Mouse (Mus musculus) skeletal muscle tissue, adult 2 months (tissue): ENCODE data around the gene Git2.
A peak's percentile ranks its signal among the peaks of the same experiment; 100 is the strongest.

Experiments used
- DNase-seq: peaks from one replicate; pipeline ENCODE4 v3.0.0-alpha.2; 2012; ENCODE audit warnings: low read depth, low spot score

Gene Git2

DNA sequence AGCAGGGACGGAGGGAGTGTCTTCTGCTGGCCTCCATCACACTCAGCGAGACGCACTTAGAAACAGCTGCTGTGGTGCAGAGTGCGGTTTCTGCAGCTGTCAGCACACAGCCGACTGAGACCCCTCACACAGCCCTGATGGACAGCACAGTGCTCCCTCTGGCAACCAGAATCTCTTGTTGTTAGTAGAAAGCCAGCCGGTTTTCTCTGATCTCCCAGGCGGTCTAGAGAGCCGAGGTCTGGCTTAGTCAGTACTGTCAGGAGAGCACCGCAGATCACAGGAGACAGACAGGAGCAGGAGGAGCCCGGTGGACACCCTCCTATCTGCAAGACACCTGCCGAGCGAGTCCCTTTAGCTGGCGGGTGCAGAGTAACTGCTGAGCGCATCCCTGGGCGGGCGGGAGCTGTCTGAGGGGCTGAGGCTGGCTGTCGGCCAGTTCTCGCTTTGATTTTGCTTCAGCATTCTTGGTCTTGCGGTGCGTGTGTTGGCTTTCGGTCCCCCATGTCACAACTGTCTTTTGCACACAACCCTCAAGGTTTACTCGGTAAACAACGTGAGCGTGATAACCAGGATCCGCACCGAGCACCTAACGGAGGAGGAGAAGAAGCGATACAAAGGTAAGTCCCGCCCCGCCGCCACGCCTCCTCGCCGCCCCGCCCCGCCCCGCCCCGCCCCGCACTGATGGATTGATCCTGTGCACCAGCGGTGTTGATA, 21.1 kb upstream of the Git2 start:
- no peak for DNase-seq

DNA sequence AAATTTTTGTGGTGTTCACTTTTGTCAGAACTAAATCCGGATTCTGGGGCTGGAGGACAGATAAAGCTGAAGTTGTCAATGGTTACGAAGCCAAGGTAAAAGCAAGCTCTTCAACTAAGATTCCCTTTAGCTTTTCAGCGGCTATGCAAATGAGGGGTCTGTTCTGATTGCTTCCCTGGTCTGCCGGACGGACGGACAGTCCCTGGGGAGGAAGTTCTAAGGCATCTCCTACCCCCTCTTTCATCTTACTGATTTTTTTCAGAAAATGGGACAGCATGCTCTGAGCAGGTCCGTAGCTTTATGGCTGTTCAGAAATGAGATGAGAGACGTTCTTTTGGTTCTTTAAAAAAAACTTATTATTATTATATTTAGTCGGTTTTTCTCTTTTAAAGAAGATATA, 20.3 kb upstream of the Git2 start:
- no peak for DNase-seq

DNA sequence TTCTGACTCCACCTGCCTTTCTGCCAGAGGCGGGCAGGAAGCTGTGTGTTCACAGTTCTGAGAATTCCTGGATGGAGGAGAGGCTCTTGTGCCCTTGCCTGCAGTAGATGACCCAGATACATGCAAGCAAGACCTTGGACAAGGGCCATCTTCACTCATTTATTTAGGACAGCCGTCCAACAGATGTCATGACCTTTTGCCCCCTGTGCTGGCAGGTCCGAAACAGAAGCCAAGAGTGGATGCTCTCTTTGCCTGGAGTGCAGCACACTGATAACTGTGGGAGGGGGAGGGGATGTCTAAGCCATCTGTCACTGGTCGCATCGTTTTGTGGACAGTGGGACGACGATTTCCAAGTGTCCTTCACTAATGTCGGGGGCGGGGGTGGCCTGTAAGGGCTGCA, 19.9 kb upstream of the Git2 start:
- no peak for DNase-seq

DNA sequence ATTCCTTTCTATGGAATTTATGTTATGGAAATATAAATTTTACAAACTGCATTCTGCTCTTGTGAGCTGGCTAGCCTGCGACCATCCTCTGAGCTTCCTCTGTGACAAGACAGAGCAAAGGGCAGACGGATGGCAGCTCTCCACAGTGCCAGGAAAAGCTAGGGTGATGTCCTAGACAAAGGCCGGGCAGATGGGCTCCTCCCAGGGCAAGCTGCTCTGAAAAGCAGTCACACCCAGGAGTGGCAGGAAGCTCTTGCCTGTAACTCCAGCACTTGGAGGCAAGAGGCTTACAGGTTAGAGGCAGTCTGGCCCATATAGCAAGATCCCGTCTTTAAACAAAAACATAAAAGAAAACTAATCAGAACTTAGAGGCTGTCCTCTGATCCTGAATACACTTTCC, 19.3 kb upstream of the Git2 start:
- DNase-seq: no peak

DNA sequence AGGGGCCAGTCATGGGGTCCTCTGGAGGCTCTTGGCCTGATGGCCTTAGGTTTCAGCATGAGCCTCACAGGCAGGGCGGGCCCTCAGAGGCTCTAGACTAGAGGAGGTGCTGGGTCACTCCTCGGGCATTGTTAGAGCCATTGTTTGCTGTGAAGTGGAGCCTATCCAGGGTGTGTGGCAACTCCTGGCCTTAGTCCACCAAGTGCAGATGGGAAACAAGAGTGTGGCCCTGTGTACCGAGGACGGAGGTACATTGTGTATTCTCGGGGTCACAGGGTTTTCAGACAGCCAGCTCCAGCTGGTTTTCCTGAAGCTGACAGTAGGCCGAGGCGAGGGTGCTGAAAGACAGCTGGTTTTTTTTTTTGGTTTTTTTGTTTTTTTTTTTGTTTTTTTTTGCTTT, 18.0 kb upstream of the Git2 start:
- no peak for DNase-seq

DNA sequence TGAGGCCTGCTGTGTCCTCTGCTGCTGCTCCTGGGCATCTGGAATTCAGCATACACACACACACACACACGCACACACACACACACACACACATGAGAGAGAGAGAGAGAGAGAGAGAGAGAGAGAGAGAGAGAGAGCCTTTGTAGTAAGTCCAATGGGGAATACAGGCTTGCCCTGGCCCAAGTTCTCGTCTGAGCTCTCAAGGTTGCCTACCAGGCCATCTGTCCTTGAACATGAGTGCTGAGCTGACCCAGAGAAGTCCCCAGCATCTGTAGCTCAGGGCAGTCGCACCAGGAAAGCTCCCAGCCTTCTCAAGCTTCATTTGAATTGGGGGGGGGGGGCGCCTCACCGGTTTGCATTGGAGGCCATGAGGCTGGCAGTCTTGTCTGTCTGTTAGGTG, 9.9 kb upstream of the Git2 start:
- no peak for DNase-seq

DNA sequence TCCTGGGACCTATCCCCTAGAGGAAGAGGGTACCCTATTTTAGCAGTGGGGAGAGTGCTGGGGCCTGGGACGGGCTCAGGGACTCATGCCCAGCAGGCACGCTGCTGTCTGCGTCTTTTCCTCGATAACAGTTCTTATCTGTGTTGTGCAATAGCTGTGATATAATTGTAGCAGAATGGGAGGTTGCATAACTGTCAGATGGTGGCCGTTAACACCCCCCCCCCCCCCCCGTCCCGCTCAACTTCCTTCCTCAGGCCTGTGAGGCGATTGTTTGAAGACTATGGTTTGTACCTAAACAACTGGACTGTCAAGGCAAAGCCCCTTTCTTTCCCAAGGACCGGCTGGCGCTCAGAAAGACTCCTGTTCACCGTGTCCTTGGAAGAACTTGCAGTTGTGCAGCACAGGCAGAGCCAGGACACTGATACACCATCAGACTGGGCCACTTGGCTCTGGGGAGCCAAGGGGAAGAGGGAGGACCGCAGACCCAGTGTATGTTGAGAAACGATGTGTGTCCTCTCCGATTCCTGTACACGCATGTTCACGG, 9.4 kb upstream of the Git2 start:
- peak; percentile 52 for DNase-seq

DNA sequence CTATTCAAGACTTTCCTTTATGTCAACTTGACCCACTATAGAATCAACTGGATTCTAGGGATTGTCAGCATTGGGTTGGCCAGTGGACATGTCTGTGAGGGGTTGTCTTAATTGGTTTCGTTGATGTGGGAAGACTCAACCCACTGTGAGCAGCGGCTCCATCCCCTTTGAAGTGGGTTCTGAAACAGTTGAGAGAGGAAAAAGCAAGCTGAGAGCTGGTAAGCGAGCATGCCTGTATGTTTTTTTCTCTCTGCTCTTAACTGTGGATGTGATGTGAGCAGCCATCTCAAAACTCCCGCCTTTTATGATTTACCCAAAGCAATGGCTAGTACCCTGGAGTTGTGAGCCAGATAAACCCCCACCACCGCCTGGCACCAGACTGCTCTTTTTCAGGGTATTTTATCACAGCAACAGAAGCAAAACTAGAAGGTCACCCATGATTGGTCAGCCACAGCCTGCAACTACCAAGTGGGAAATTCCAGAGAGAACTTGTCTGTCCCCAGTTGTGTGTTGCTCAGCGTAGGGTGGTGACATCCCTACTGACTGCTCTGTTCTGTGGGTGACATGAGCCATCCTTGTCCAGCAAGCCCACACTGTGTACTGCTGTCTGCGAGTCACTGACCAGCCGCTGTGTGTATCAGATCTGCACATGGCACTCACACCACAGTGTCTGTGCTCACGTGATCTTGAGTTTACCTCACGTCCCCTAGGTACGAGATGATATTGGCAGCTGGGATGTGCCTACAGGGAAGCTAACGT, 8.3 kb upstream of the Git2 start:
- DNase-seq: no peak

DNA sequence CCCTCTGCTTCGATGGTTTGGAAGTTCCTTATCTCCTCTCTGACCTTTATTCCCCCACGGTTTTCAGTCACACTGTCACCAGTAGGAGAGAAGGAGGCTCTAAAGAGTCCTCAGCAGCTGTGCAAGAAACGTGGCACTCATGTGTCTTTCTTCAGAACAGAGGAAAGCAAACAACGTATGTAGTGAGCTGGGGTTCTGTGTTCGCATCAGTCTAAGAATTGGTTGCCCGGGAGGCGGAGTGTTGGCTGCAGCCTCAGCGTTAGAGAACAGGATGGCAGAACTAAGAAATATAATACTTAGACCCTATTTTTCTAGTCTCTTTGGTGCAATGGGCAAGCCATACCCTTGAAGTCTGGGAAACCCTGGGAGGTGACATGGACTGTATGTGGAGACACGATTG, 7.7 kb upstream of the Git2 start:
- no peak for DNase-seq

DNA sequence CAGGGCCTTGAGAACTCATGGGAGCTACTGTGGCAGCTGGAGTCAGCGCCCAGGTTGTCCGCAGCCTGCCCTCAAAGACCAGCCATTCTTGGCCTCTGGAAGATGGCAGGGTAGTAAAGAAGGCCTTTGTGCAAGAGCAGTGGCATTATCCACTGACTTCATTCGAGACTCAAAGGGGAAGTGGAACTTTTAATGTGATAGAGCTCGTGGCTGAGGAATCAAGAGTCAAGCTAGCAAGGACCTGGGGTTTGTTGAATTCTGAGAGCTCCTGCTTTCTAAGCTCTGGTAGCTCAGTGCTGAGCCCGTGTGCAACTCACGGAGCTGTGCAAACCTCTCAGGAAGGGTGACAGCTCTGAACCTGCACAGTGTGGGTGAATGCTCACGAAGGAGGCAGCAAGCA, 5.6 kb upstream of the Git2 start:
- no peak for DNase-seq

DNA sequence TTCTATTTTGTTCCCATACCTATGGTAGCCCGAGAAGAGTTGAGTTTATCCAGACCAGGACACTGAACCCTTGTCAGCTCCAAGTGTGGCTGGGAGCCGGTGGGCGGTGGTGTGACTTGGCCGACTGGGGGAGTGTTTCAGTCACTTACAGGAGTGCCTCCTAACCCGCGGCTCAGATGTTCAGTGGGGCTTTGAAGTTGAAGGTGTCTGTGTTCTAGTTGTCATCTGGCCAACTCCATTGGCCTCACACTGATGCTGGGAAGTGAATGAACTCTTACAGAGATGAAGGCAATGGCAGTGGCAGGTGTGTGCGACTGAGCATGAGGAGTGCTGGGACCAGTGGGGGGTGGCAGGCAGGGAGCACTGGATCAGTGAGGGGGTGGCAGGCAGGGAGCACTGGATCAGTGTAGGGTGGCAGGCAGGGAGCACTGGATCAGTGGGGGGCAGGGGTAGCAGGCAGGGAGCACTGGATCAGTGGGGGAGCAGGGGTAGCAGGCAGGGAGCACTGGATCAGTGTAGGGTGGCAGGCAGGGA, 4.7 kb upstream of the Git2 start:
- DNase-seq: no peak

DNA sequence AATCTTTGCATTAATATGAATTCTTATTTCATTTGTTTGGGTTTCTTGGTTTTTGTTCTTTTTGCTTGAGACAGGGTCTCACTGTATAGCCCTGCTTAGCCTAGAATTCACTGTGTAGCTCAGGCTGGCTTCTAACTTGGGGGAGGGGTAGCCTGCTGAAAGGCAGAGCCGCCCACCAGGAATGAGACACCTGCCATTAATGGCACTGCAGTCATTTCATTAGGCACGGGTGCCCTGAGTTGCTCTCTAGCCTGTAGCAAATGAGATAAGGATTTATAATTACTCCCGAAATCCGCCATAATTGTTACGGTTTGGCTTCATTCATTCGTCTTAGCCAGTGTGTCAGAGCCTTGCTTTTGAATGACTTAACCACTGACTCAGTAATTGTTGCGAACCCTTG, 857 bp upstream of the Git2 start:
- DNase-seq: no peak

DNA sequence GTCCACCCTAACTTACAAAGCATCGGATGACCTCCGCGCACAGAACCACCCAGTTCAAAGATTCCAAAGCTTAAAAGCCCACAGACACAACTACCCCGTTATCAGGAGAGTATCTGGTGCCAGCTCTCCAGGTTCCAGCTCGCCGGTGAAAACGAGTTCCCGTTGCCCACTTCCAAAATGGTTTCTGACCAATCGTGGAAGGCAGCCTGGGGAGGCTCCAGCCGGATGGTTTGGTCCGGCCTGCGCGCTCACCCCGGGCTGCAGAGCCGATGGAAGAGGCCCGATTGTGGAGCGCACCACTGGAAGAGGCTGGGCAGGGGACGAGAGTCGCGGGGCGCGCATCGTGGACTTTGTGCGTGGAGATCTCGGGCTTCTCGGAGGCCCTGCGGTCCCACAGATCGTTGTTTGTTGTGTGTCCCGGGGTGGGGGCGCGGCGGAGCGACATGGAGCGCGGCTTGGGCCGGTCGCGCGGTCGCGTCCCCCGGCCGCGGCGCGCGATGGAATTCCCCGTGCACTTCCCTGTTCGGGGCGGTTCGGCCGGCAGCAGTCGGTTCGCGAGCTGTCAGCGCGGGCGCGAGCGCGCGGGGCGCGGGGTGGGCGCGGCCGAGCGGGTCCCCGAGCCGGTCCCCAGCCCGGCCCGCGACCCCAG, 790 bp downstream of the Git2 start, which contains the start of gene Ankrd13a:
Gene Ankrd13a, plus strand, starts transcription at position 275 of the 649 bp plus-strand sequence.
- peak; percentile 78 for DNase-seq

DNA sequence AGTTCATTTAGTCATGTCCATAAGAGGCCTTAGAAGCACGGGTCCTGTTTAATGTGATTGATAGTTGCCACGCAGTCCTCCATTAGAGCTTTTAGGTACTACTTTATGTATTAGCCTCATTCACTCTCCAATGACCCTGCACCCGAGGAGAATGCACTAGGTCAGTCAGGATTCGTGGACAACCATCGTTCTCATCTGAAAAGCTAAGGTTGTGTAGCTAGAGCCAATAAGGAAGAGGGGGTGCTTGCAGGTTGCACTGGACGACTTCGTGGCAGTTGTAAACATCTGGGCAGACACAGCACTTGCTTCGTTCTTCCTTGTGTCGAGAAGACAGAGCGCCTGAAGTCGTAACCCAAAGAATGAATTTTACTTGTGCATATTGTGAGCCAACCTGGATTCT, 1.5 kb downstream of the Git2 start:
- no peak for DNase-seq

DNA sequence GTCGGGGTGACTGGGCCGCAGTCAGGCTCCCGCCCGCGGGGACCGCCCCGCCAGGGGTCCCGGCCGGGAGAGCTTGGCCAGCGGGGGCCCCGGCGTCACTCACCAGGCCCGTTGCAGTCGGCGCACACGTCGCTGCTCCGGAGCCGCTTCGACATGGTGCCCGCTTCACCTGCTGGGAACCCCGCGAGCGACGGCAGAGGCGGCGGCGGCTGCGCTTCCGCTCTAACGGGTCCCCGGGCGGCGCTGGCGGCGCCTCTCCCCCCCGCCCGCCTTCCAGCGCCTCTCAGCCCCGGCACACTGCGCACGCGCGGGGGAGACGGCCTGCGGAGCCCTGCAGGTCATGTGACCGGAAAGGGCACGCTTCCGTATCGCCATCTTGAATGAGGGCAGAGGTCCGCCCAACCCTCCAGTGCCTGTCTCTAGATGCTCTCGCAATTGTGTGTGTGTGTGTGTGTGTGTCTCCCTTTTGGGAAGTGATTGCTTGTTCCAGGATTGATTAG, 2.1 kb downstream of the Git2 start:
- DNase-seq: peak; percentile 97

DNA sequence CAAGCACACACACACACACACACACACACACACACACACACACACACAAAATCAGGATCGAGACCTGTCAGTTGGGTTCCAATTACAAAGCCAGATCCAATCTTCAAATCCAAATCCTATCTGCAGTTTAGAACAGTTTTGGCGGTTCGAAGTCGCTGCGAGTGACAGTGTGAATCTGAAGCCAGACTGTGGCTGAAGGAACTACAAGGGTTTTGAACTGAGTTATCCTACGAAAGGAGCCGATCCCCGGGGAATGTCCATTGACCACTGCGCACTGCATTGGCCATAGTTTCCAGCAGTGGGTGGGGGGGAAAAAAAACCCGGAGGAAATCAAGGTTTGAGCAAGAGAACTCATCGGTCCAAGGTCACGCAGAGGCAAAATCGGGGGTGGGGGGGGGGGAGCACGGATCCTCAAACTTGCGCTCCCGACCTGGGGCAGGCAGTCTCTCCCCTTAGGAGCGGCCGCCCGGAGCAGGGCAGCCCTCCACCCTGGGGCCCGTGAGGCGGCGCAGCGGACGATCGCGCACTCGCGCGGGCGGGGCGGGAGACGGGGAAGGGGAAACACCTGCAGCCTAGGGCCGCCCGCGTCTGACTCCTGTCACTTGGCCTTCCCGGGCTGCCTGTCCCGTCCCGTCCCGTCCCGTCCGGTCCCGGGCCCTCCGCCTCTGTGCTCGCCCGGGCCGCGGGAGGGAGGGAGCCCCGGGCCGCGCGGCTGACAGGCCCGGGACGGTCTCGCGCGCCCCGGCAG, 2.7 kb downstream of the Git2 start:
- DNase-seq: no peak

DNA sequence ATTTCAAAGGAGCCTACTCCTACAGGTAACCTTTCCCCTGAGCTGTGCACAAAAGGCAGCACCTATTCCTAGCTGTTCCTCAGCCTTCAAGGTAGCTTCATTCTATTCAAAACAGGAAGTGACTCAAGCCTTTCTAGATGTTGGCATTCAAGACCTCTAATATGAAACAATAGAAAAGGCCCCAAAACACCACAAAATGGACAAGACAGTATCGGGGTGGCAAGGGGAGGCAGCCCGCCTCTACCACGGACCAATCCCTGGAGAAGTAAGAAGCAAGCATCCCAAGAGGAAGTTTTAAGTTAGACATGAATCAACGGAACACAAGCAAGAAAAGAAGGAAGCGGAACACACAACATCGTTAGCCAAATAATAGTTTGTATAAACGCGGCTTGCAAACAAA, 3.5 kb downstream of the Git2 start:
- no peak for DNase-seq

DNA sequence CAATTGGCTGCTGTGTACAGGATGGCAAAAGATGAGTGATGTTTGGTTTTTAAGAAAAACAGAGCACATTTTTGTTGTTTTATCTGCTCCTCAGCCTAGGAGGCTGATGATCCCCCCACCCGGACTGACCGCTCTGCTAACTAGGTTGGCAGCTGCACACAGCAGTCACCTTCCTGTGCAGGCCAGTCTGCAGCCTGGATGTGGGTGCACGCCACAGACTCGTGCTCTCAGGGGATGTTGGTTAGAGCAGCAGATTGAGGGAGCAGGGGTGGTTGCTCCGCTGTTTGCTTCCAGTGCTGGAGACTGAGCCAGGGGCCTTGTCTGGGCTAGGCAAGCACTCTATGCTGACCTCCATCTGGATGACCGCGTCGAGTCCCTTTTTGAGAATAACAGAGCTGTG, 5.5 kb downstream of the Git2 start:
- DNase-seq: no peak

DNA sequence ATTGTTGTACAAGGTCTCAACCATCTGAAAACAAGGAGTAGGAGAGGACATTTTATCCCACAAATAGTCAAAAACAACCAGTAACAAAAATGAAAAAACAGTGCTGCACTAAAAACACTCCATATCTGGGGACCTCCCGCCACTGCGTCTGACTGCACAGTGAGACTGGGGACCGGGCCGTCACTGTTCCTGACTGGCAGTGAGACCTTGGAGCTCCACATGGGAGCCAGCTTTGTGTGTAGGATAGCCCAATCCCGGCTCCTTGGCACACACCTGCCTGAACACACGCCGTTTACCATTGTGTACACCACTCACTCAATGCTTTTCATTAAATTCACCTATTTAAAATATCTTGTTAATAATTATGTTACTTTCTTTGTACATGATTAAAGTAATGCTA, 8.1 kb downstream of the Git2 start:
- no peak for DNase-seq

DNA sequence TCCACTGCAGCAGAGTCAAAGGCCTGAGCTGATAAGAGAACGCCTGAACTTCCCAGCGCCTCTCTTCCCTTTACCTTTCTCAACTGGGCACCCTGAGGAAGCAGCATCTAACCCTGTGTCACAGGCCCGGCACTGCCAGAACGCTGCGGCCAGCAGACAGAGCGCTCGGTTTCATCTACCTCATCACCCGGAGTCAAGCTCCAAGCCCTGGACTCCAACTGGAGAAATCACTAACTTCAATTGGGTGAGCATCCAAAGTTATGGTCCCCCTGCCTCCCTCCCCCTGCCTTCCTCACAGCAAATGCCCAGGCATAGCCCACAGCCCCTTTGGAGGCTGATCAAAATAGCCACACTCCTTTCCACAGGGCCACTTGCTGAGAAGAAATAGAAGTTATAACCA, 8.6 kb downstream of the Git2 start:
- DNase-seq: no peak
